Mouse (Mus musculus) myocyte (in vitro differentiated cells): ENCODE results near the gene Sox5. TPM values are rescaled to one million over a fixed set of nuclear protein-coding genes. Genes with fewer than 3 reads are reported as not detected.

Experiments
- H3K27me3 ChIP-seq: one replicate; pipeline ENCODE4 v1.6.1; 2011; ENCODE audit not compliant: control insufficient read depth, insufficient read depth, insufficient read length
- H3K36me3 ChIP-seq: one replicate; pipeline ENCODE4 v1.6.1; 2011; ENCODE audit not compliant: control insufficient read depth, insufficient read depth
- H3K4me2 ChIP-seq: one replicate; pipeline ENCODE4 v1.6.1; 2011; ENCODE audit warnings: low read depth, control low read depth
- H3K4me3 ChIP-seq: one replicate; pipeline ENCODE4 v1.5.1; 2011; ENCODE audit warnings: mild to moderate bottlenecking, control low read depth, moderate library complexity
- H3K79me2 ChIP-seq: one replicate; pipeline ENCODE4 v1.6.1; 2011; ENCODE audit not compliant: control insufficient read depth, insufficient read depth
- H3ac ChIP-seq: one replicate; pipeline ENCODE4 v1.6.1; 2011; ENCODE audit not compliant: control insufficient read depth, insufficient read length
- CEBPB ChIP-seq: IDR thresholded peaks from 2 replicates; pipeline ENCODE4 v1.6.1; 2011; ENCODE audit warnings: mild to moderate bottlenecking, moderate library complexity; ENCODE audit not compliant: poor library complexity, insufficient read depth, severe bottlenecking
- E2F4 ChIP-seq: IDR thresholded peaks from one replicate; pipeline ENCODE4 v1.6.1; 2011; ENCODE audit warnings: mild to moderate bottlenecking, control low read depth, moderate library complexity; ENCODE audit not compliant: insufficient read depth
- MAX ChIP-seq: IDR thresholded peaks from one replicate; pipeline ENCODE4 v1.6.1; 2011; ENCODE audit warnings: low read depth, mild to moderate bottlenecking, control low read depth
- MYOD1 ChIP-seq, 3 experiments: IDR thresholded peaks; one replicate each; pipeline ENCODE4 v1.6.1; 2011; ENCODE audit warnings: control low read depth in 2 of 3, low read depth in 2 of 3, mild to moderate bottlenecking in 2 of 3, moderate library complexity in 1 of 3; ENCODE audit not compliant: insufficient read length in 2 of 3, control insufficient read depth in 1 of 3
- MYOG ChIP-seq, 3 experiments: IDR thresholded peaks; one replicate each; pipeline ENCODE4 v1.6.1; 2011; ENCODE audit warnings: control low read depth in 2 of 3, low read depth in 2 of 3, mild to moderate bottlenecking in 2 of 3; ENCODE audit not compliant: insufficient read length in 2 of 3, control insufficient read depth in 1 of 3, insufficient read depth in 1 of 3
- POLR2A ChIP-seq: IDR thresholded peaks from one replicate; pipeline ENCODE4 v1.6.1; 2011; ENCODE audit warnings: low read depth, mild to moderate bottlenecking, control low read depth, moderate library complexity; ENCODE audit not compliant: insufficient read length
- POLR2AphosphoS2 ChIP-seq: IDR thresholded peaks from one replicate; pipeline ENCODE4 v1.6.1; 2011; ENCODE audit warnings: low read depth, control low read depth; ENCODE audit not compliant: insufficient read length
- REST ChIP-seq: IDR thresholded peaks from one replicate; pipeline ENCODE4 v1.6.1; 2011; ENCODE audit warnings: mild to moderate bottlenecking, control low read depth, moderate library complexity; ENCODE audit not compliant: insufficient read depth, insufficient read length
- SRF ChIP-seq: IDR thresholded peaks from one replicate; pipeline ENCODE4 v1.6.1; 2011; ENCODE audit warnings: low read depth; ENCODE audit not compliant: control insufficient read depth, insufficient read length
- TCF12 ChIP-seq: IDR thresholded peaks from one replicate; pipeline ENCODE4 v1.6.1; 2011; ENCODE audit warnings: mild to moderate bottlenecking, control low read depth; ENCODE audit not compliant: poor library complexity, insufficient read depth, severe bottlenecking
- TCF3 ChIP-seq: IDR thresholded peaks from one replicate; pipeline ENCODE4 v1.6.1; 2011; ENCODE audit warnings: low read depth, control low read depth; ENCODE audit not compliant: insufficient read length
- USF1 ChIP-seq: IDR thresholded peaks from one replicate; pipeline ENCODE4 v1.6.1; 2011; ENCODE audit warnings: low read depth, mild to moderate bottlenecking, control low read depth, moderate library complexity
- polyA plus RNA-seq: library from polyadenylated mRNA; unstranded; fragments of >200 nt; fragmentation: generic; extraction: Trizol; gene quantifications from one replicate; pipeline ENCODE4 v1.2.1, GENCODE M21; 2012; ENCODE audit warnings: missing spikeins

The Sox5 gene
- polyA plus RNA-seq, 1 experiment: 0.50 TPM

DNA sequence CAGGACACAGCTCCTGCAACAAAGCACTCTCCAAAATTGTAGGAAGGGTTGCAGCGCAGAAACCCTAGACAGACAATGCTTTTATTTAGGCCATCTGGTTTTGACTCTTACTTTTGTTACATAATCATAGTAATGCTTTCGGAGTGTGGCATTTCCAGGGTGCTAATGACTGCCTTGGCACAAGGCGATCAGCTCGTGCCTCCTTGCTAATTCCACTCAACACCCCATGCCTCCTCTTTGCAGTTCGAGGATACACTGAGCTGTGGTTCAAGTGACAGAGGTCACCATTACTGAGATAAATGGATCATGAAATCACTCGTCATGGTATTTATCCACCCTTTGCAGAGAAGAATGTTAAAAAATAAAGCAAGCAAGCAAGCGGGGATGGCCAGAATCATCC is 269.9 kb downstream of the Sox5 start:
- Histone ChIP-seq H3K4me2 (no peak overlapping the region), H3K79me2 (no peaks in the 10 kb centered on the region), H3ac (no peak overlapping the region), H3K36me3 (no peaks in the 10 kb centered on the region), H3K4me3 (no peak overlapping the region), H3K27me3 (no peaks in the 10 kb centered on the region)
- TF ChIP-seq POLR2AphosphoS2 (no peak), TCF3 (no peak), USF1 (no peak), TCF12 (no peak), SRF (no peak), MAX (no peak), REST (no peak), MYOD1 (IDR thresholded peaks at IDR 0.05; ENCODE audit: control insufficient read depth in 1 of 3, insufficient read length in 2 of 3, low read depth in 2 of 3) (no peak), POLR2A (no peak), CEBPB (no peak), MYOG (IDR thresholded peaks at IDR 0.05; ENCODE audit: control insufficient read depth in 1 of 3, insufficient read depth in 1 of 3, insufficient read length in 2 of 3, low read depth in 2 of 3) (no peak), E2F4 (no peak)

DNA sequence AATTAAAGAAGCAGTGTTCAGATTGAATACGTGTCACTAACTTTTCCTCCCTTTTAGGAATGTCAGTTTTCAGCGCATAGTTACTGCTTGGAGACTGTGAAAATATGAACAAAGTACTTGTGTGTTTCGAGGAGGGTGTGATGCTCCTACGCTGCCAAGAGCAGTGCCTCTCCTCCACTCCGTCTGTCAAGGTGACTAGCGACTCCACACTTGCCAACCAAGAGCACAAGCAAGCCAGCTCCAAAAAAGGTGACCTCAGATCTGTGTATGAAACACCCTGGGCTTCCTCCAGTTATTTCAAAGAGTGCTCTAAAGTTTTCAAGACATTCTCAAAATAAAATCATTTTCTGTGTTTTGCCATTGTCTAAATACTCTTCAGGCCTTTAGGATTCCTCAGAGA is 271.6 kb downstream of the Sox5 start:
- H3K4me3 ChIP-seq: no peak overlapping the region
- no peaks in the 10 kb centered on the region for H3K36me3 ChIP-seq
- no peaks in the 10 kb centered on the region for H3K79me2 ChIP-seq
- no peak for TF ChIP-seq CEBPB
- TF ChIP-seq MAX: no peak
- TF ChIP-seq USF1: no peak
- TF ChIP-seq MYOD1 (IDR thresholded peaks at IDR 0.05; ENCODE audit: control insufficient read depth in 1 of 3, insufficient read length in 2 of 3, low read depth in 2 of 3): no peak
- no peak for TF ChIP-seq TCF3
- no peak for TF ChIP-seq TCF12
- no peak for TF ChIP-seq POLR2AphosphoS2
- TF ChIP-seq POLR2A: no peak
- no peak for TF ChIP-seq MYOG (IDR thresholded peaks at IDR 0.05; ENCODE audit: control insufficient read depth in 1 of 3, insufficient read depth in 1 of 3, insufficient read length in 2 of 3, low read depth in 2 of 3)
- no peak for TF ChIP-seq E2F4
- no peak for TF ChIP-seq REST
- no peak for TF ChIP-seq SRF
- no peaks in the 10 kb centered on the region for H3K27me3 ChIP-seq
- H3ac ChIP-seq: no peak overlapping the region
- no peak overlapping the region for H3K4me2 ChIP-seq

DNA sequence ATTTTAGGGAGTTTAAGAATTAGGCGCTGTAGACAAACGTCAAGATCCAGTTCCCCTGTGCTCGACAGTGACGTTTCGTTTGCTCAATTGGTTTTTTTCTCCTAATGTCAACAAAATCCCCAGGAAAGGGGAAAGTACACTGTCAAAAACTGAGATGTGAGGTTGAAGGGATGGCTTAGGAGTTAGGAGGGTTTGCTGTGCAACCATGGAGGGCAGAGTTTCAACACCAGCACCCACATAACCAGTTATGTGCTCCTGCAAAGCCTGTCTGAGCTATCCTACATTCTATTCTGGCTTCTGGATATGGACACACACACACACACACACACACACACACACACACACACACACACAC is 277.6 kb downstream of the Sox5 start:
- H3ac ChIP-seq: no peak overlapping the region

DNA sequence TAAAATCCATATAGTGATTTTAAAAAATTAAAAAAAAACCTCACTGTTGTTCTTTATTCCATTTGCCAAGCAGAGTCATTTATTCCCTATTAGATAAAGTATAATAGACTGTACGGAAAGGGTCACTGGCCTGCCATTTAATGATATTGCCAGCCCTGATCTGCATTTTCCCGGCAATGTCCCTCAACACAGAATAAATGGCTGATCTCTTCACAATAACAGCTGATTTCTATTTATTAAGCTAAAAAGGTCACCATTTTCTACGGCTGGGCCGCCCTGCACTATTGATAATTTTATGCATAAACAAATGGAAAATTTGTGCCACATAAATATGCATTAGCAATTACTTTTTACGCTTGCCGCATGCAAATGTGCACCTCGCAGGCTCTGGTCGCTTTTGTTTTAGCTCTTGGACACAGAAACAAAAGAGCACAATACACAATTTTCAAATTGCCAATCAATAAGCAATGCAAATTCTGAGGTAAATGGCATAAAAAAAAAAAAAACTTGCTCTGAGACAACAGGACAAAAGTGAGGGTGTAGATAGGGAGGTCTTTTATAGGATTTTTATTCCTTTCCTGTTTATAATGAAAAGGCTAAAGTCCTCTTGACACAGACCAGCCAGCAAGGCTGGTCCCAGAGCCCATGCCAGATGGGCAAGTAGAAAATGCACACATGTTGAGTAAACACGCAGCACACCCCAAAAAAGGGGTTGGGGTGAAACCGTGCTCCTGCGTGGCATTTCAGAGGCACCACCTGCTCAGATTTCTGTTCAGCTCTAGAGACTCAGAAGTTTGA is 278.2 kb downstream of the Sox5 start:
- H3K4me3 ChIP-seq: no peak overlapping the region
- no peaks in the 10 kb centered on the region for H3K27me3 ChIP-seq
- H3K36me3 ChIP-seq: no peaks in the 10 kb centered on the region
- no peak overlapping the region for H3ac ChIP-seq
- TF ChIP-seq MAX: no peak
- no peak for TF ChIP-seq TCF12
- TF ChIP-seq E2F4: no peak
- TF ChIP-seq USF1: no peak
- TF ChIP-seq TCF3: no peak
- TF ChIP-seq MYOD1 (IDR thresholded peaks at IDR 0.05; ENCODE audit: control insufficient read depth in 1 of 3, insufficient read length in 2 of 3, low read depth in 2 of 3): no peak
- no peak for TF ChIP-seq REST
- H3K4me2 ChIP-seq: no peak overlapping the region
- H3K79me2 ChIP-seq: no peaks in the 10 kb centered on the region

More for the DNA sequence above, 277.6 kb downstream of the Sox5 start:
- no peak overlapping the region for H3K4me3 ChIP-seq
- TF ChIP-seq REST (no peak), USF1 (no peak), CEBPB (no peak), POLR2AphosphoS2 (no peak), POLR2A (no peak), E2F4 (no peak), MYOG (IDR thresholded peaks at IDR 0.05; ENCODE audit: control insufficient read depth in 1 of 3, insufficient read depth in 1 of 3, insufficient read length in 2 of 3, low read depth in 2 of 3) (no peak), MYOD1 (IDR thresholded peaks at IDR 0.05; ENCODE audit: control insufficient read depth in 1 of 3, insufficient read length in 2 of 3, low read depth in 2 of 3) (no peak), TCF12 (no peak), MAX (no peak), TCF3 (no peak), SRF (no peak)
- no peaks in the 10 kb centered on the region for H3K36me3 ChIP-seq
- no peaks in the 10 kb centered on the region for H3K79me2 ChIP-seq
- no peaks in the 10 kb centered on the region for H3K27me3 ChIP-seq
- no peak overlapping the region for H3K4me2 ChIP-seq

DNA sequence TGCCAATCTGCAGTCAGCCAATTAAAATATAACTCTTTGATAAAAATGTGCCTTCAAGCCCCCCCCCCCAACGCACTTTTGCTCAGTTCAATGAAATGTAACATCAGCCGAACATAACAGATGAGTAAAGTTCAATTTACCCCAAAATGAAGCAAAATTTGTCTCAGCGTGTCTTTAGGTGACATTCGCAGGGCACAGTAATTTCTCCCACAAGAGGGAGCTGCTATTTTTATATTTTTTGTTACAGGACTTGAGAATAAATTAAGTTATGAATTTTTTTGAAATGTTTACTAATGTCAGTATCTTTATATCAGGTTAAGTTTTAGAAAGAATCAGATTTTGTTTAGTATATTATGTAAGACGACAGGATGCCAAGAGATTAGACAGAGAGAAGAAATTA is 280.3 kb downstream of the Sox5 start:
- Histone ChIP-seq H3K36me3 (no peaks in the 10 kb centered on the region), H3K27me3 (no peaks in the 10 kb centered on the region), H3K4me3 (no peak overlapping the region), H3K4me2 (no peak overlapping the region), H3K79me2 (no peaks in the 10 kb centered on the region), H3ac (no peak overlapping the region)
- TF ChIP-seq POLR2AphosphoS2 (no peak), MYOD1 (IDR thresholded peaks at IDR 0.05; ENCODE audit: control insufficient read depth in 1 of 3, insufficient read length in 2 of 3, low read depth in 2 of 3) (no peak), MYOG (IDR thresholded peaks at IDR 0.05; ENCODE audit: control insufficient read depth in 1 of 3, insufficient read depth in 1 of 3, insufficient read length in 2 of 3, low read depth in 2 of 3) (no peak), POLR2A (no peak), USF1 (no peak), TCF12 (no peak), E2F4 (no peak), MAX (no peak), TCF3 (no peak), REST (no peak), CEBPB (no peak), SRF (no peak)
